In genomic region chr11:53430300-53430669, GRCm38 (mm10) we compare ENCODE assay signal across 8 mouse cellular contexts. TPM values are rescaled to one million over a fixed set of nuclear protein-coding genes. Genes with fewer than 3 reads are reported as not detected.
DNase-seq lines count a peak whose midpoint lies in the region; ATAC-seq lines count a peak whose summit lies in the region.

No protein-coding gene starts in this region.

- WGBS in embryonic facial prominence, embryonic 11.5 days, result 2% methylated on average over 34 of the region's 34 CpGs
- under 1% methylated on average over 34 of the region's 34 CpGs for WGBS in limb, embryonic 10.5 days
- under 1% methylated on average over 34 of the region's 34 CpGs for WGBS in neural tube, embryonic 12.5 days

- H3K4me3 ChIP-seq in embryonic facial prominence, embryonic 11.5 days (ENCODE audit: low read depth, low read length), result peak overlapping the region; percentile 90
- H3K4me3 ChIP-seq in limb, embryonic 10.5 days, result peak overlapping the region; percentile 85
- peak overlapping the region; percentile 92 for H3K4me3 ChIP-seq in neural tube, embryonic 12.5 days

- peak overlapping the region; percentile 72 for H3K4me2 ChIP-seq in embryonic facial prominence, embryonic 11.5 days (ENCODE audit: low read depth, low read length)
- H3K4me2 ChIP-seq in neural tube, embryonic 12.5 days (replicated peaks), result peak overlapping the region; percentile 81

- peak overlapping the region; percentile 41; the same call in 1 of the 2 replicates for H3K27ac ChIP-seq in embryonic facial prominence, embryonic 11.5 days (replicated peaks; ENCODE audit: low read depth, low read length)
- H3K27ac ChIP-seq in limb, embryonic 10.5 days, result peak overlapping the region; percentile 85
- H3K27ac ChIP-seq in neural tube, embryonic 12.5 days, result no peak overlapping the region

- DNase-seq in frontal cortex, postnatal 25 days (ENCODE audit: low spot score in 2 of 2), result no peak
- DNase-seq in 3134 (ENCODE audit: extremely low read depth, insufficient read length, low spot score), result peak; percentile 91
- DNase-seq in embryonic facial prominence, embryonic 11.5 days (ENCODE audit: low spot score), result peak; percentile 13
- no peak for DNase-seq in limb, embryonic 10.5 days (ENCODE audit: low spot score)
- no peak for DNase-seq in right cerebral cortex, adult 2 months (ENCODE audit: low spot score in 2 of 2)
- DNase-seq in left cerebral cortex, adult 8-10 months (ENCODE audit: low spot score in 2 of 2), result no peak

- H3K4me1 ChIP-seq in embryonic facial prominence, embryonic 11.5 days (ENCODE audit: control insufficient read depth, insufficient read depth, low read length), result no peaks in the 10 kb centered on the region
- peaks cover 14% of the 10 kb centered on the region for H3K4me1 ChIP-seq in limb, embryonic 10.5 days
- H3K4me1 ChIP-seq in neural tube, embryonic 12.5 days, result peaks cover 8% of the 10 kb centered on the region

- peak; percentile 44 for ATAC-seq in frontal cortex, adult (ENCODE audit: low TSS enrichment)
- peak; percentile 9; the same call in 1 of the 2 replicates for ATAC-seq in embryonic facial prominence, embryonic 11.5 days (replicated peaks; ENCODE audit: insufficient number of reproducible peaks, low FRiP score, low TSS enrichment, low read depth)
- ATAC-seq in neural tube, embryonic 12.5 days (ENCODE audit: low FRiP score, low read depth), result no peak

- H3K9me3 ChIP-seq in embryonic facial prominence, embryonic 11.5 days (replicated peaks; ENCODE audit: control insufficient read depth, low read length), result no peaks in the 10 kb centered on the region
- no peaks in the 10 kb centered on the region for H3K9me3 ChIP-seq in limb, embryonic 10.5 days (replicated peaks)
- no peaks in the 10 kb centered on the region for H3K9me3 ChIP-seq in neural tube, embryonic 12.5 days

- no peaks in the 10 kb centered on the region for H3K36me3 ChIP-seq in embryonic facial prominence, embryonic 11.5 days (replicated peaks; ENCODE audit: control insufficient read depth, insufficient read depth, low read depth, low read length)
- H3K36me3 ChIP-seq in limb, embryonic 10.5 days, result peaks cover 16% of the 10 kb centered on the region
- H3K36me3 ChIP-seq in neural tube, embryonic 12.5 days, result peaks cover 15% of the 10 kb centered on the region

- H3K27me3 ChIP-seq in embryonic facial prominence, embryonic 11.5 days (ENCODE audit: control insufficient read depth, insufficient read depth, low read length), result no peaks in the 10 kb centered on the region
- no peaks in the 10 kb centered on the region for H3K27me3 ChIP-seq in limb, embryonic 10.5 days (ENCODE audit: low read depth, poor library complexity, severe bottlenecking)
- no peaks in the 10 kb centered on the region for H3K27me3 ChIP-seq in neural tube, embryonic 12.5 days (replicated peaks)

- peak overlapping the region; percentile 83 for H3K9ac ChIP-seq in embryonic facial prominence, embryonic 11.5 days (replicated peaks; ENCODE audit: low read length)
- peak overlapping the region; percentile 86 for H3K9ac ChIP-seq in neural tube, embryonic 12.5 days

RNA-seq across cellular contexts. Expression of gene Uqcrq, which starts 0.3 kb away (rescaled TPM):
- polyA plus RNA-seq in embryonic facial prominence, embryonic 11.5 days (2014; fragmentation: Nextera tagmentation; extraction: Ambion mirVana), result 520 and 550 TPM in 2 replicates
- polyA plus RNA-seq in limb, embryonic 10.5 days (2016; fragmentation: Nextera tagmentation; extraction: Ambion mirVana), result 491 and 544 TPM in 2 replicates
- polyA plus RNA-seq in neural tube, embryonic 12.5 days (2016; fragmentation: Nextera tagmentation; extraction: Ambion mirVana), result 607 and 637 TPM in 2 replicates
- total RNA-seq in left cerebral cortex, adult 8-10 months (2022), result 100 to 1,000 TPM; 385 to 410 (median 407) TPM

RNA-seq across cellular contexts. Expression of gene Gdf9, which starts 0.5 kb away (rescaled TPM):
- polyA plus RNA-seq in embryonic facial prominence, embryonic 11.5 days (2014; fragmentation: Nextera tagmentation; extraction: Ambion mirVana), result 0.84 and 1.3 TPM in 2 replicates
- polyA plus RNA-seq in limb, embryonic 10.5 days (2016; fragmentation: Nextera tagmentation; extraction: Ambion mirVana), result 0.66 and 0.79 TPM in 2 replicates
- polyA plus RNA-seq in neural tube, embryonic 12.5 days (2016; fragmentation: Nextera tagmentation; extraction: Ambion mirVana), result 1.8 and 2.1 TPM in 2 replicates
- 1 to 10 TPM in 1 of 4 experiments, under 1 TPM in 3; 0.42 to 1.8 (median 0.86) TPM for total RNA-seq in left cerebral cortex, adult 8-10 months (2022)

RNA-seq across cellular contexts. Expression of gene Leap2, which starts 7.3 kb away (rescaled TPM):
- polyA plus RNA-seq in embryonic facial prominence, embryonic 11.5 days (2014; fragmentation: Nextera tagmentation; extraction: Ambion mirVana), result not detected in 2 replicates
- polyA plus RNA-seq in limb, embryonic 10.5 days (2016; fragmentation: Nextera tagmentation; extraction: Ambion mirVana), result 0.51 TPM in 1 of 2 replicates, not detected in the other
- 0.42 TPM in 1 of 2 replicates, not detected in the other for polyA plus RNA-seq in neural tube, embryonic 12.5 days (2016; fragmentation: Nextera tagmentation; extraction: Ambion mirVana)
- total RNA-seq in left cerebral cortex, adult 8-10 months (2022), result not detected

RNA-seq across cellular contexts. Expression of gene Gm10447, which starts 26.6 kb away (rescaled TPM):
- 0.14 TPM in 1 of 2 replicates, not detected in the other for polyA plus RNA-seq in embryonic facial prominence, embryonic 11.5 days (2014; fragmentation: Nextera tagmentation; extraction: Ambion mirVana)
- 0.08 and 0.14 TPM in 2 replicates for polyA plus RNA-seq in limb, embryonic 10.5 days (2016; fragmentation: Nextera tagmentation; extraction: Ambion mirVana)
- polyA plus RNA-seq in neural tube, embryonic 12.5 days (2016; fragmentation: Nextera tagmentation; extraction: Ambion mirVana), result 0.13 TPM in 1 of 2 replicates, not detected in the other
- total RNA-seq in left cerebral cortex, adult 8-10 months (2022), result under 1 TPM in 3 of 4 experiments, not detected in 1; 0.21 to 0.50 (median 0.49) TPM

RNA-seq across cellular contexts. Expression of gene Shroom1, which starts 26.7 kb away (rescaled TPM):
- polyA plus RNA-seq in embryonic facial prominence, embryonic 11.5 days (2014; fragmentation: Nextera tagmentation; extraction: Ambion mirVana), result 2.3 and 3.3 TPM in 2 replicates
- polyA plus RNA-seq in limb, embryonic 10.5 days (2016; fragmentation: Nextera tagmentation; extraction: Ambion mirVana), result 1.8 and 3.9 TPM in 2 replicates
- 2.1 and 2.7 TPM in 2 replicates for polyA plus RNA-seq in neural tube, embryonic 12.5 days (2016; fragmentation: Nextera tagmentation; extraction: Ambion mirVana)
- total RNA-seq in left cerebral cortex, adult 8-10 months (2022), result 1 to 10 TPM; 6.7 to 7.6 (median 7.0) TPM

Comparison
In these comparisons a context has a peak if more than half of its experiments do, and no peak if none do; other contexts are left out.
1. DNase-seq: peak in 3134 (single experiment) and embryonic facial prominence, embryonic 11.5 days (single experiment); none in frontal cortex, postnatal 25 days (0 of 2), limb, embryonic 10.5 days (single experiment), right cerebral cortex, adult 2 months (0 of 2) and left cerebral cortex, adult 8-10 months (0 of 2).
2. Peak in every context shown above with its lines, with median percentiles within 50 percentile points of each other: H3K4me3 ChIP-seq.